Mouse (Mus musculus): ENCODE data around the gene Vipas39.

- TF ChIP-seq POLR2A (IDR thresholded peaks at IDR 0.05; ENCODE audit: control insufficient read depth, extremely low read depth, insufficient read depth, low read length, poor library complexity) (no peak), CTCF (IDR thresholded peaks at IDR 0.05; ENCODE audit: borderline replicate concordance, control insufficient read depth, extremely low read depth, insufficient read depth, low read length, poor library complexity) (no peak)
Observed at GRCm38 (mm10) chr12:87305767-87306583, 39.9 kb upstream of the Vipas39 start.

Measured in thymus, adult 2 months (tissue).